Mouse (Mus musculus) B cell, adult (primary cell): ENCODE measurements around the gene Spaar. TPM values are rescaled to one million over a fixed set of nuclear protein-coding genes. Genes with fewer than 3 reads are reported as not detected.

Experiments used
- total RNA-seq: library from RNA; stranded (reverse); gene quantifications from 4 replicates; pipeline ENCODE4 v1.2.4, GENCODE M21; 2023; ENCODE audit not compliant: inconsistent age

Spaar gene
- not detected in 4 replicates for total RNA-seq

GRCm38 (mm10) chr4:43729794-43730550 is at the start of gene Spaar:
TSS of gene Spaar (plus strand) at chr4:43730034.

GRCm38 (mm10) chr4:43700707-43701106 is 29.1 kb upstream of the Spaar start, which contains the start of gene Olfr70:
TSS of gene Olfr70 (minus strand) at chr4:43700807.

GRCm38 (mm10) chr4:43709869-43710268 is 20.0 kb upstream of the Spaar start, which contains the start of gene Olfr71:
TSS of gene Olfr71 (minus strand) at chr4:43710255.

GRCm38 (mm10) chr4:43726995-43727394 is 2.8 kb upstream of the Spaar start, which contains the start of gene Hrct1:
TSS of gene Hrct1 (plus strand) at chr4:43727188.

GRCm38 (mm10) chr4:43770909-43771308 is 41.1 kb downstream of the Spaar start, which contains the start of gene Olfr159:
TSS of gene Olfr159 (minus strand) at chr4:43771009.

Other genes starting within 250 kb of the Spaar start
- gene Sit1, start 246.3 kb upstream of the Spaar start, total RNA-seq, result 10.9 to 17.2 TPM (median 13.9 TPM) in 4 replicates
- gene Ccdc107, start 237.1 kb upstream of the Spaar start, total RNA-seq, result 28.7 to 35.4 TPM (median 30.0 TPM) in 4 replicates
- 1.3 to 3.6 TPM (median 2.6 TPM) in 4 replicates for gene Arhgef39, start 230.3 kb upstream of the Spaar start, total RNA-seq
- 0.84 to 1.4 TPM in 2 of 4 replicates, not detected in the others for gene Car9, start 223.1 kb upstream of the Spaar start, total RNA-seq
- 0.58 to 0.93 TPM (median 0.66 TPM) in 3 of 4 replicates, not detected in the other for gene Tpm2, start 206.3 kb upstream of the Spaar start, total RNA-seq
- gene Creb3, start 167.7 kb upstream of the Spaar start, total RNA-seq, result 55.9 to 68.9 TPM (median 66.5 TPM) in 4 replicates
- 271 to 299 TPM (median 289 TPM) in 4 replicates for gene Tln1, start 167.3 kb upstream of the Spaar start, total RNA-seq
- gene Rgp1, start 151.3 kb upstream of the Spaar start, total RNA-seq, result 41.6 to 56.1 TPM (median 42.0 TPM) in 4 replicates
- 43.0 to 48.3 TPM (median 45.3 TPM) in 4 replicates for gene Gba2, start 151.2 kb upstream of the Spaar start, total RNA-seq
- gene Msmp, start 145.5 kb upstream of the Spaar start, total RNA-seq, result not detected in 4 replicates
- 0.80 to 4.4 TPM (median 1.3 TPM) in 4 replicates for gene Npr2, start 98.1 kb upstream of the Spaar start, total RNA-seq
- not detected in 4 replicates for gene Spag8, start 76.4 kb upstream of the Spaar start, total RNA-seq
- gene Hint2, start 73.6 kb upstream of the Spaar start, total RNA-seq, result 13.0 to 19.8 TPM (median 15.5 TPM) in 4 replicates
- 2.0 to 3.4 TPM (median 2.9 TPM) in 4 replicates for gene Tmem8b, start 61.1 kb upstream of the Spaar start, total RNA-seq
- 0.18 TPM in 1 of 4 replicates, not detected in the others for gene Fam221b, start 60.9 kb upstream of the Spaar start, total RNA-seq
- not detected in 4 replicates for gene Olfr70, start 29.2 kb upstream of the Spaar start, total RNA-seq
- not detected in 4 replicates for gene Olfr71, start 19.8 kb upstream of the Spaar start, total RNA-seq
- gene Hrct1, start 2.8 kb upstream of the Spaar start, total RNA-seq, result not detected in 4 replicates
- gene Olfr159, start 41.0 kb downstream of the Spaar start, total RNA-seq, result not detected in 4 replicates
- gene Olfr156, start 93.9 kb downstream of the Spaar start, total RNA-seq, result not detected in 4 replicates
- not detected in 4 replicates for gene Olfr157, start 110.2 kb downstream of the Spaar start, total RNA-seq
- not detected in 4 replicates for gene Olfr155, start 121.5 kb downstream of the Spaar start, total RNA-seq
- gene Reck, start 145.5 kb downstream of the Spaar start, total RNA-seq, result 0.45 to 0.64 TPM (median 0.60 TPM) in 4 replicates
- gene Glipr2, start 227.4 kb downstream of the Spaar start, total RNA-seq, result 9.5 to 12.4 TPM (median 10.6 TPM) in 4 replicates